Mouse (Mus musculus): ENCODE data around the gene Gm20521. TPM values are rescaled to one million over a fixed set of nuclear protein-coding genes. Genes with fewer than 3 reads are reported as not detected.

Gm20521 gene
- polyA plus RNA-seq, 1 experiment from 2014 or later = 0.79 TPM

- WGBS = under 1% methylated on average over 54 of the region's 54 CpGs
- H3K4me3 ChIP-seq = peak overlapping the region; percentile 89
- no peaks in the 10 kb centered on the region for H3K27me3 ChIP-seq
- H3K9me3 ChIP-seq = no peaks in the 10 kb centered on the region
- H3K9ac ChIP-seq = peak overlapping the region; percentile 98
- peaks cover 29% of the 10 kb centered on the region for H3K36me3 ChIP-seq
- peak overlapping the region; percentile 68 for H3K4me2 ChIP-seq
- peak; percentile 46 for ATAC-seq (ENCODE audit: insufficient number of reproducible peaks, insufficient read depth, low FRiP score, low TSS enrichment, low read depth)
- H3K4me1 ChIP-seq = peaks cover 10% of the 10 kb centered on the region; the same call in 1 of the 2 replicates
- H3K27ac ChIP-seq = peak overlapping the region; percentile 93
These were observed 11.3 kb downstream of the Gm20521 start for GRCm38 (mm10) chr14:54894296-54895151.

- H3K4me2 ChIP-seq = no peak overlapping the region
- no peak overlapping the region for H3K27ac ChIP-seq
- peaks cover 29% of the 10 kb centered on the region for H3K36me3 ChIP-seq
- peaks cover 10% of the 10 kb centered on the region; the same call in 1 of the 2 replicates for H3K4me1 ChIP-seq
- no peak overlapping the region for H3K9ac ChIP-seq
- 39% methylated on average over 2 of the region's 2 CpGs for WGBS
- H3K9me3 ChIP-seq = no peaks in the 10 kb centered on the region
- H3K4me3 ChIP-seq = no peak overlapping the region
- no peaks in the 10 kb centered on the region for H3K27me3 ChIP-seq
- ATAC-seq (ENCODE audit: insufficient number of reproducible peaks, insufficient read depth, low FRiP score, low TSS enrichment, low read depth) = no peak
These were observed 14.2 kb downstream of the Gm20521 start for GRCm38 (mm10) chr14:54897445-54897844.

GRCm38 (mm10) chr14:54900383-54900782 is 17.1 kb downstream of the Gm20521 start:
- no peak overlapping the region for H3K4me2 ChIP-seq
- peaks cover 4% of the 10 kb centered on the region; the same call in 1 of the 2 replicates for H3K4me1 ChIP-seq
- 0% methylated on average over 3 of the region's 3 CpGs for WGBS
- no peak for ATAC-seq (ENCODE audit: insufficient number of reproducible peaks, insufficient read depth, low FRiP score, low TSS enrichment, low read depth)
- no peak overlapping the region for H3K9ac ChIP-seq
- peak overlapping the region; percentile 28; the same call in 1 of the 2 replicates for H3K27ac ChIP-seq
- peaks cover 42% of the 10 kb centered on the region for H3K36me3 ChIP-seq
- H3K4me3 ChIP-seq = no peak overlapping the region
- no peaks in the 10 kb centered on the region for H3K9me3 ChIP-seq
- H3K27me3 ChIP-seq = no peaks in the 10 kb centered on the region

- H3K36me3 ChIP-seq = peaks cover 45% of the 10 kb centered on the region
- no peaks in the 10 kb centered on the region for H3K27me3 ChIP-seq
- WGBS = 79% methylated on average over 4 of the region's 4 CpGs
- H3K4me3 ChIP-seq = no peak overlapping the region
- H3K9me3 ChIP-seq = no peaks in the 10 kb centered on the region
- H3K4me1 ChIP-seq = peaks cover 10% of the 10 kb centered on the region
- ATAC-seq (ENCODE audit: insufficient number of reproducible peaks, insufficient read depth, low FRiP score, low TSS enrichment, low read depth) = no peak
- no peak overlapping the region for H3K4me2 ChIP-seq
- H3K9ac ChIP-seq = no peak overlapping the region
- H3K27ac ChIP-seq = no peak overlapping the region
These were observed 20.4 kb downstream of the Gm20521 start for GRCm38 (mm10) chr14:54903641-54904040.

- peaks cover 37% of the 10 kb centered on the region for H3K4me1 ChIP-seq
- no peak overlapping the region for H3K4me2 ChIP-seq
- no peak for ATAC-seq (ENCODE audit: insufficient number of reproducible peaks, insufficient read depth, low FRiP score, low TSS enrichment, low read depth)
- 78% methylated on average over 7 of the region's 7 CpGs for WGBS
- no peaks in the 10 kb centered on the region for H3K27me3 ChIP-seq
- H3K9ac ChIP-seq = peak overlapping the region; percentile 27; the same call in 1 of the 2 replicates
- no peak overlapping the region for H3K4me3 ChIP-seq
- H3K36me3 ChIP-seq = peaks cover 70% of the 10 kb centered on the region
- no peaks in the 10 kb centered on the region for H3K9me3 ChIP-seq
- H3K27ac ChIP-seq = no peak overlapping the region
These were observed 25.4 kb downstream of the Gm20521 start for GRCm38 (mm10) chr14:54908682-54909081.

- peak overlapping the region; percentile 83 for H3K4me2 ChIP-seq
- H3K36me3 ChIP-seq = peaks cover 58% of the 10 kb centered on the region
- peak overlapping the region; percentile 89 for H3K27ac ChIP-seq
- H3K4me3 ChIP-seq = peak overlapping the region; percentile 95
- ATAC-seq (ENCODE audit: insufficient number of reproducible peaks, insufficient read depth, low FRiP score, low TSS enrichment, low read depth) = peak; percentile 33
- H3K4me1 ChIP-seq = peaks cover 39% of the 10 kb centered on the region
- 3% methylated on average over 66 of the region's 69 CpGs for WGBS
- no peaks in the 10 kb centered on the region for H3K27me3 ChIP-seq
- H3K9ac ChIP-seq = peak overlapping the region; percentile 98
- no peaks in the 10 kb centered on the region for H3K9me3 ChIP-seq
These were observed 29.0 kb downstream of the Gm20521 start for GRCm38 (mm10) chr14:54912109-54912850.

GRCm38 (mm10) chr14:54912886-54913285 is 29.6 kb downstream of the Gm20521 start, which contains the start of gene Slc22a17:
Slc22a17 (minus strand) TSS chr14:54913132.
- Histone ChIP-seq H3K36me3 (peaks cover 58% of the 10 kb centered on the region), H3K9ac (peak within 1 kb of the TSS; percentile 98)

GRCm38 (mm10) chr14:54913343-54913742 is 30.1 kb downstream of the Gm20521 start:
- no peak for ATAC-seq (ENCODE audit: insufficient number of reproducible peaks, insufficient read depth, low FRiP score, low TSS enrichment, low read depth)
- Histone ChIP-seq H3K27ac (peak overlapping the region; percentile 89), H3K4me3 (peak overlapping the region; percentile 95), H3K36me3 (peaks cover 58% of the 10 kb centered on the region), H3K9ac (peak overlapping the region; percentile 98), H3K9me3 (no peaks in the 10 kb centered on the region), H3K27me3 (no peaks in the 10 kb centered on the region), H3K4me2 (peak overlapping the region; percentile 83), H3K4me1 (peaks cover 32% of the 10 kb centered on the region)
- WGBS = 15% methylated on average over 10 of the region's 10 CpGs

More at GRCm38 (mm10) chr14:54912886-54913285, 29.6 kb downstream of the Gm20521 start, which contains the start of gene Slc22a17:
- Histone ChIP-seq H3K4me1 (peaks cover 35% of the 10 kb centered on the region), H3K27me3 (no peaks in the 10 kb centered on the region), H3K9me3 (no peaks in the 10 kb centered on the region), H3K4me2 (peak within 1 kb of the TSS; percentile 83), H3K4me3 (peak within 1 kb of the TSS; percentile 95), H3K27ac (peak within 1 kb of the TSS; percentile 89)
- ATAC-seq (ENCODE audit: insufficient number of reproducible peaks, insufficient read depth, low FRiP score, low TSS enrichment, low read depth) = peak; percentile 88
- 0% methylated on average over 28 of the region's 28 CpGs for WGBS

GRCm38 (mm10) chr14:54920076-54920685 is 36.9 kb downstream of the Gm20521 start:
- H3K4me2 ChIP-seq = no peak overlapping the region

GRCm38 (mm10) chr14:54924641-54925348 is 41.6 kb downstream of the Gm20521 start:
- ATAC-seq (ENCODE audit: insufficient number of reproducible peaks, insufficient read depth, low FRiP score, low TSS enrichment, low read depth) = peak; percentile 56; the same call in 1 of the 2 replicates
- H3K4me3 ChIP-seq = peak overlapping the region; percentile 65
- H3K9ac ChIP-seq = peak overlapping the region; percentile 97
- H3K36me3 ChIP-seq = peaks cover 34% of the 10 kb centered on the region
- peak overlapping the region; percentile 100 for H3K27ac ChIP-seq
- peak overlapping the region; percentile 92 for H3K4me2 ChIP-seq
- H3K27me3 ChIP-seq = no peaks in the 10 kb centered on the region
- 8% methylated on average over 7 of the region's 7 CpGs for WGBS
- peaks cover 45% of the 10 kb centered on the region for H3K4me1 ChIP-seq
- peaks cover 18% of the 10 kb centered on the region for H3K9me3 ChIP-seq

More at GRCm38 (mm10) chr14:54920076-54920685, 36.9 kb downstream of the Gm20521 start:
- WGBS = 93% methylated on average over 16 of the region's 16 CpGs
- Histone ChIP-seq H3K27ac (no peak overlapping the region), H3K4me3 (no peak overlapping the region), H3K9me3 (peaks cover 18% of the 10 kb centered on the region), H3K27me3 (no peaks in the 10 kb centered on the region), H3K36me3 (peaks cover 78% of the 10 kb centered on the region), H3K9ac (peak overlapping the region; percentile 36; the same call in 1 of the 2 replicates), H3K4me1 (peaks cover 17% of the 10 kb centered on the region)
- no peak for ATAC-seq (ENCODE audit: insufficient number of reproducible peaks, insufficient read depth, low FRiP score, low TSS enrichment, low read depth)

All from embryonic facial prominence, embryonic 13.5 days (tissue).